Mouse (Mus musculus) liver, embryonic 15.5 days (tissue): ENCODE measurements around the gene Armh2. TPM values are rescaled to one million over a fixed set of nuclear protein-coding genes. Genes with fewer than 3 reads are reported as not detected.

Experiments used
- ATAC-seq: fragments of 200-750 bp; cut with Nextera tagmentation; 2 replicates; pipeline ENCODE4 v1.8.0; 2017; ENCODE audit warnings: moderate number of reproducible peaks, mild to moderate bottlenecking, moderate library complexity; ENCODE audit not compliant: insufficient read depth
- H3K27ac ChIP-seq: fragments of 300-500 bp; sonication (generic); replicated peaks from 2 replicates; pipeline ENCODE4 v1.5.1; 2015; ENCODE audit warnings: mild to moderate bottlenecking, inconsistent platforms
- H3K27me3 ChIP-seq: fragments of 300-500 bp; sonication (generic); 2 replicates; pipeline ENCODE4 v1.6.1; 2015; ENCODE audit warnings: mild to moderate bottlenecking, inconsistent platforms
- H3K36me3 ChIP-seq: fragments of 300-500 bp; sonication (generic); replicated peaks from 2 replicates; pipeline ENCODE4 v1.6.1; 2015; ENCODE audit warnings: moderate library complexity, mild to moderate bottlenecking, inconsistent platforms
- H3K4me1 ChIP-seq: fragments of 300-500 bp; sonication (generic); replicated peaks from 2 replicates; pipeline ENCODE4 v1.6.1; 2015; ENCODE audit warnings: inconsistent platforms
- H3K4me2 ChIP-seq: fragments of 300-500 bp; sonication (generic); 2 replicates; pipeline ENCODE4 v1.6.1; 2015; ENCODE audit warnings: moderate library complexity, mild to moderate bottlenecking, inconsistent platforms
- H3K4me3 ChIP-seq: fragments of 300-500 bp; sonication (generic); replicated peaks from 2 replicates; pipeline ENCODE4 v1.5.1; 2015; ENCODE audit warnings: mild to moderate bottlenecking, inconsistent platforms
- H3K9ac ChIP-seq: fragments of 300-500 bp; sonication (generic); 2 replicates; pipeline ENCODE4 v1.6.1; 2015; ENCODE audit warnings: moderate library complexity, mild to moderate bottlenecking, inconsistent platforms
- H3K9me3 ChIP-seq: fragments of 300-500 bp; sonication (generic); replicated peaks from 2 replicates; pipeline ENCODE4 v1.6.1; 2016; ENCODE audit warnings: inconsistent platforms
- WGBS: fragments of 180-500 bp; shearing (Covaris S2); methylation state at CpG from one replicate; pipeline ENCODE4 v1.1.7; 2015; ENCODE audit warnings: mixed read lengths; ENCODE audit not compliant: insufficient replicate concordance; 5-methylcytosine and 5-hydroxymethylcytosine counted together
- polyA plus RNA-seq: library from polyadenylated mRNA; unstranded; fragments of >200 nt; fragmentation: Nextera tagmentation; extraction: Ambion mirVana; gene quantifications from 2 replicates; pipeline ENCODE4 v1.2.1, GENCODE M21; 2015

Armh2 gene
- polyA plus RNA-seq, 1 experiment from 2014 or later: not detected

- no peaks in the 10 kb centered on the region for H3K27me3 ChIP-seq
- H3K27ac ChIP-seq: no peak overlapping the region
- H3K9me3 ChIP-seq: no peaks in the 10 kb centered on the region
- H3K4me2 ChIP-seq: no peak overlapping the region
- WGBS: 66% methylated on average over 7 of the region's 7 CpGs
- ATAC-seq: no peak
- H3K9ac ChIP-seq: no peak overlapping the region
- H3K4me3 ChIP-seq: no peak overlapping the region
- peaks cover 4% of the 10 kb centered on the region; the same call in 1 of the 2 replicates for H3K4me1 ChIP-seq
- H3K36me3 ChIP-seq: peaks cover 5% of the 10 kb centered on the region; the same call in 1 of the 2 replicates
Measured at GRCm38 (mm10) chr13:24717677-24718076, 23.4 kb upstream of the Armh2 start.

- H3K9ac ChIP-seq: no peak overlapping the region
- no peaks in the 10 kb centered on the region for H3K27me3 ChIP-seq
- no peak for ATAC-seq
- no peak overlapping the region for H3K27ac ChIP-seq
- H3K4me2 ChIP-seq: no peak overlapping the region
- no peak overlapping the region for H3K4me3 ChIP-seq
- WGBS: 70% methylated on average over 10 of the region's 10 CpGs
- H3K36me3 ChIP-seq: peaks cover 5% of the 10 kb centered on the region; the same call in 1 of the 2 replicates
- no peaks in the 10 kb centered on the region for H3K4me1 ChIP-seq
- no peaks in the 10 kb centered on the region for H3K9me3 ChIP-seq
Measured at GRCm38 (mm10) chr13:24721502-24721901, 19.5 kb upstream of the Armh2 start.

GRCm38 (mm10) chr13:24723699-24724394 lies 17.2 kb upstream of the Armh2 start:
- Histone ChIP-seq H3K4me2 (no peak overlapping the region), H3K9ac (no peak overlapping the region), H3K36me3 (no peaks in the 10 kb centered on the region), H3K4me3 (no peak overlapping the region), H3K27me3 (no peaks in the 10 kb centered on the region), H3K27ac (no peak overlapping the region), H3K4me1 (no peaks in the 10 kb centered on the region), H3K9me3 (no peaks in the 10 kb centered on the region)
- no peak for ATAC-seq
- 68% methylated on average over 8 of the region's 8 CpGs for WGBS

GRCm38 (mm10) chr13:24724395-24724759 lies 16.7 kb upstream of the Armh2 start:
- Histone ChIP-seq H3K4me2 (no peak overlapping the region), H3K27ac (no peak overlapping the region), H3K4me1 (no peaks in the 10 kb centered on the region), H3K36me3 (no peaks in the 10 kb centered on the region), H3K9me3 (no peaks in the 10 kb centered on the region), H3K27me3 (no peaks in the 10 kb centered on the region), H3K9ac (no peak overlapping the region), H3K4me3 (no peak overlapping the region)
- WGBS: 74% methylated on average over 4 of the region's 4 CpGs
- no peak for ATAC-seq

GRCm38 (mm10) chr13:24729128-24729527 lies 11.9 kb upstream of the Armh2 start:
- ATAC-seq: no peak
- Histone ChIP-seq H3K9ac (no peak overlapping the region), H3K27me3 (no peaks in the 10 kb centered on the region), H3K4me1 (no peaks in the 10 kb centered on the region), H3K9me3 (no peaks in the 10 kb centered on the region), H3K4me2 (no peak overlapping the region), H3K4me3 (no peak overlapping the region), H3K36me3 (no peaks in the 10 kb centered on the region), H3K27ac (no peak overlapping the region)
- WGBS: 66% methylated on average over 5 of the region's 5 CpGs

- Histone ChIP-seq H3K9ac (no peak overlapping the region), H3K27ac (no peak overlapping the region), H3K4me1 (no peaks in the 10 kb centered on the region), H3K9me3 (no peaks in the 10 kb centered on the region), H3K4me2 (no peak overlapping the region), H3K36me3 (0 out of 2 replicates have a peak, but pooled peaks cover 8% of the 10 kb centered on the region), H3K27me3 (no peaks in the 10 kb centered on the region), H3K4me3 (no peak overlapping the region)
- 65% methylated on average over 5 of the region's 5 CpGs for WGBS
- no peak for ATAC-seq
Measured at GRCm38 (mm10) chr13:24734502-24734901, 6.5 kb upstream of the Armh2 start.

- Histone ChIP-seq H3K27me3 (no peaks in the 10 kb centered on the region), H3K9me3 (no peaks in the 10 kb centered on the region)
- ATAC-seq: no peak
Measured at GRCm38 (mm10) chr13:24735608-24736131, 5.4 kb upstream of the Armh2 start.

GRCm38 (mm10) chr13:24747823-24748222 lies 6.8 kb downstream of the Armh2 start:
- no peak for ATAC-seq
- H3K36me3 ChIP-seq: peaks cover 81% of the 10 kb centered on the region

More at GRCm38 (mm10) chr13:24735608-24736131, 5.4 kb upstream of the Armh2 start:
- Histone ChIP-seq H3K36me3 (0 out of 2 replicates have a peak, but pooled peaks cover 8% of the 10 kb centered on the region), H3K27ac (no peak overlapping the region), H3K4me2 (no peak overlapping the region), H3K4me3 (no peak overlapping the region), H3K9ac (no peak overlapping the region), H3K4me1 (no peaks in the 10 kb centered on the region)
- WGBS: 68% methylated on average over 6 of the region's 6 CpGs

GRCm38 (mm10) chr13:24750807-24751206 lies 9.8 kb downstream of the Armh2 start:
- H3K36me3 ChIP-seq: peaks cover 89% of the 10 kb centered on the region
- peaks cover 6% of the 10 kb centered on the region; the same call in 1 of the 2 replicates for H3K4me1 ChIP-seq
- WGBS: 88% methylated on average over 8 of the region's 8 CpGs
- no peaks in the 10 kb centered on the region for H3K27me3 ChIP-seq
- no peaks in the 10 kb centered on the region for H3K9me3 ChIP-seq
- H3K4me2 ChIP-seq: no peak overlapping the region
- H3K9ac ChIP-seq: no peak overlapping the region
- no peak for ATAC-seq
- H3K27ac ChIP-seq: no peak overlapping the region
- H3K4me3 ChIP-seq: no peak overlapping the region

More at GRCm38 (mm10) chr13:24747823-24748222, 6.8 kb downstream of the Armh2 start:
- H3K27me3 ChIP-seq: no peaks in the 10 kb centered on the region
- WGBS: 75% methylated on average over 3 of the region's 3 CpGs
- H3K27ac ChIP-seq: no peak overlapping the region
- no peak overlapping the region for H3K4me3 ChIP-seq
- no peak overlapping the region for H3K9ac ChIP-seq
- no peaks in the 10 kb centered on the region for H3K9me3 ChIP-seq
- H3K4me1 ChIP-seq: peaks cover 6% of the 10 kb centered on the region; the same call in 1 of the 2 replicates
- no peak overlapping the region for H3K4me2 ChIP-seq

- H3K4me3 ChIP-seq: no peak overlapping the region
- no peaks in the 10 kb centered on the region for H3K9me3 ChIP-seq
- ATAC-seq: no peak
- H3K9ac ChIP-seq: no peak overlapping the region
- no peak overlapping the region for H3K4me2 ChIP-seq
- no peak overlapping the region for H3K27ac ChIP-seq
- WGBS: 80% methylated on average over 8 of the region's 8 CpGs
- H3K4me1 ChIP-seq: peaks cover 6% of the 10 kb centered on the region; the same call in 1 of the 2 replicates
- H3K36me3 ChIP-seq: peaks cover 91% of the 10 kb centered on the region
- H3K27me3 ChIP-seq: no peaks in the 10 kb centered on the region
Measured at GRCm38 (mm10) chr13:24751396-24751795, 10.4 kb downstream of the Armh2 start.

GRCm38 (mm10) chr13:24756756-24757155 lies 15.7 kb downstream of the Armh2 start:
- Histone ChIP-seq H3K4me2 (no peak overlapping the region), H3K4me1 (peaks cover 24% of the 10 kb centered on the region), H3K36me3 (peaks cover 79% of the 10 kb centered on the region), H3K4me3 (no peak overlapping the region), H3K27me3 (no peaks in the 10 kb centered on the region), H3K27ac (no peak overlapping the region), H3K9ac (no peak overlapping the region), H3K9me3 (no peaks in the 10 kb centered on the region)
- 86% methylated on average over 3 of the region's 3 CpGs for WGBS
- no peak for ATAC-seq
